Mouse (Mus musculus): ENCODE results near the gene Rasal2.

GRCm38 (mm10) chr1:157233451-157233850, 178.9 kb downstream of the Rasal2 start:
- TF ChIP-seq POLR2A (IDR thresholded peaks at IDR 0.05; ENCODE audit: borderline replicate concordance, extremely low read depth, insufficient read depth, insufficient read length, poor library complexity, severe bottlenecking), result no peak
- TF ChIP-seq CTCF (IDR thresholded peaks at IDR 0.05; ENCODE audit: borderline replicate concordance, extremely low read depth, insufficient read depth, insufficient read length), result no peak
